Mouse (Mus musculus) midbrain, postnatal 0 days (tissue): ENCODE measurements at regions not wholly inside any gene's neighbourhood (a gene's known extent, or its start where the extent isn't known, plus 50 kb on each side); places are given as distances from the start of the nearest gene placed in this dataset.
A peak's percentile ranks its signal among the peaks of the same experiment; 100 is the strongest.

Experiments used
- ATAC-seq: fragments of 200-750 bp; cut with Nextera tagmentation; 2 replicates; pipeline ENCODE4 v1.8.0; 2017; ENCODE audit warnings: moderate number of reproducible peaks, mild to moderate bottlenecking, moderate TSS enrichment, moderate library complexity; ENCODE audit not compliant: low FRiP score
- DNase-seq: peaks from one replicate; pipeline ENCODE4 v3.0.0-alpha.2; 2015; ENCODE audit warnings: low spot score
- H3K27ac ChIP-seq: fragments of 300-500 bp; sonication (generic); 2 replicates; pipeline ENCODE4 v1.5.1; 2014; ENCODE audit warnings: low read depth, mild to moderate bottlenecking, low read length, mixed read lengths
- H3K27me3 ChIP-seq: fragments of 300-500 bp; sonication (generic); 2 replicates; pipeline ENCODE4 v1.6.1; 2014; ENCODE audit warnings: low read length, control low read depth, mixed read lengths; ENCODE audit not compliant: insufficient read depth
- H3K36me3 ChIP-seq: fragments of 300-500 bp; sonication (generic); 2 replicates; pipeline ENCODE4 v1.6.1; 2014; ENCODE audit warnings: low read length, control low read depth, mixed read lengths; ENCODE audit not compliant: insufficient read depth
- H3K4me1 ChIP-seq: fragments of 300-500 bp; sonication (generic); 2 replicates; pipeline ENCODE4 v1.6.1; 2014; ENCODE audit warnings: mild to moderate bottlenecking, control low read depth, antibody characterized with exemption, low read length, mixed read lengths; ENCODE audit not compliant: insufficient read depth
- H3K4me2 ChIP-seq: fragments of 300-500 bp; sonication (generic); 2 replicates; pipeline ENCODE4 v1.6.1; 2014; ENCODE audit warnings: low read depth, mild to moderate bottlenecking, low read length, mixed read lengths; ENCODE audit not compliant: poor library complexity, severe bottlenecking
- H3K4me3 ChIP-seq: fragments of 300-500 bp; sonication (generic); 2 replicates; pipeline ENCODE4 v1.5.1; 2014; ENCODE audit warnings: low read depth, mild to moderate bottlenecking, low read length, moderate library complexity
- H3K9ac ChIP-seq: fragments of 300-500 bp; sonication (generic); replicated peaks from 2 replicates; pipeline ENCODE4 v1.6.1; 2014; ENCODE audit warnings: mild to moderate bottlenecking, low read length, moderate library complexity, mixed read lengths; ENCODE audit not compliant: poor library complexity, severe bottlenecking
- H3K9me3 ChIP-seq: fragments of 300-500 bp; sonication (generic); 2 replicates; pipeline ENCODE4 v1.6.1; 2016; ENCODE audit warnings: low read length, control low read depth
- CTCF ChIP-seq: IDR thresholded peaks from 2 replicates; pipeline ENCODE4 v1.5.1; 2016; ENCODE audit warnings: antibody characterized with exemption, mild to moderate bottlenecking
- WGBS: fragments of 180-500 bp; shearing (Covaris S2); extraction: QIAGEN DNeasy Blood & Tissue Kit; methylation state at CpG from one replicate; pipeline ENCODE4 v1.1.7; 2014; 5-methylcytosine and 5-hydroxymethylcytosine counted together

GRCm38 (mm10) chr1:138386001-138386400 lies 112.5 kb downstream of the Atp6v1g3 start:
- no peaks in the 10 kb centered on the region for H3K27me3 ChIP-seq

GRCm38 (mm10) chr1:138388634-138389033 lies 115.1 kb downstream of the Atp6v1g3 start:
- Histone ChIP-seq H3K27ac (no peak overlapping the region), H3K4me2 (no peak overlapping the region), H3K4me3 (no peak overlapping the region), H3K4me1 (no peaks in the 10 kb centered on the region), H3K9ac (no peak overlapping the region), H3K27me3 (no peaks in the 10 kb centered on the region), H3K36me3 (no peaks in the 10 kb centered on the region), H3K9me3 (no peaks in the 10 kb centered on the region)
- DNase-seq (peak; percentile 67), ATAC-seq (no peak)
- no peak for TF ChIP-seq CTCF
- 86% methylated on average over 8 of the region's 8 CpGs for WGBS

More at GRCm38 (mm10) chr1:138386001-138386400, 112.5 kb downstream of the Atp6v1g3 start:
- Histone ChIP-seq H3K36me3 (no peaks in the 10 kb centered on the region), H3K9me3 (no peaks in the 10 kb centered on the region), H3K4me3 (no peak overlapping the region), H3K4me2 (no peak overlapping the region), H3K9ac (no peak overlapping the region), H3K4me1 (no peaks in the 10 kb centered on the region), H3K27ac (peak overlapping the region; percentile 47; the same call in 1 of the 2 replicates)
- no peak for DNase-seq
- ATAC-seq: no peak; the same call in 1 of the 2 replicates
- 47% methylated on average over 5 of the region's 5 CpGs for WGBS
- TF ChIP-seq CTCF: no peak

- no peaks in the 10 kb centered on the region for H3K36me3 ChIP-seq
- no peak overlapping the region for H3K27ac ChIP-seq
- no peaks in the 10 kb centered on the region for H3K9me3 ChIP-seq
- H3K27me3 ChIP-seq: no peaks in the 10 kb centered on the region
- no peak overlapping the region for H3K4me2 ChIP-seq
- WGBS: 22% methylated on average over 1 of the region's 1 CpGs
- H3K9ac ChIP-seq: no peak overlapping the region
- DNase-seq: no peak
- ATAC-seq: no peak
- H3K4me1 ChIP-seq: no peaks in the 10 kb centered on the region
- no peak for TF ChIP-seq CTCF
- no peak overlapping the region for H3K4me3 ChIP-seq
These were observed 116.1 kb downstream of the Atp6v1g3 start for GRCm38 (mm10) chr1:138389676-138390075.

- Histone ChIP-seq H3K9ac (no peak overlapping the region), H3K27ac (no peak overlapping the region), H3K4me1 (no peaks in the 10 kb centered on the region), H3K36me3 (no peaks in the 10 kb centered on the region), H3K9me3 (no peaks in the 10 kb centered on the region), H3K4me2 (no peak overlapping the region), H3K4me3 (no peak overlapping the region), H3K27me3 (no peaks in the 10 kb centered on the region; the same call in 1 of the 2 replicates)
- DNase-seq (no peak), ATAC-seq (no peak)
- WGBS: 67% methylated on average over 3 of the region's 3 CpGs
- 0 out of 2 replicates have a peak, but pooled peaks have one; percentile 27 for TF ChIP-seq CTCF
These were observed 145.1 kb downstream of the Atp6v1g3 start for GRCm38 (mm10) chr1:138418610-138419009.

GRCm38 (mm10) chr1:138427416-138427815 lies 153.9 kb downstream of the Atp6v1g3 start:
- H3K36me3 ChIP-seq: no peaks in the 10 kb centered on the region
- ATAC-seq: no peak
- H3K9ac ChIP-seq: no peak overlapping the region
- no peak overlapping the region for H3K27ac ChIP-seq
- TF ChIP-seq CTCF: no peak
- no peak overlapping the region for H3K4me3 ChIP-seq
- H3K27me3 ChIP-seq: no peaks in the 10 kb centered on the region; the same call in 1 of the 2 replicates
- no peak overlapping the region for H3K4me2 ChIP-seq
- H3K9me3 ChIP-seq: no peaks in the 10 kb centered on the region
- 90% methylated on average over 2 of the region's 2 CpGs for WGBS
- no peaks in the 10 kb centered on the region for H3K4me1 ChIP-seq
- no peak for DNase-seq
